Mouse (Mus musculus) urinary bladder, adult 2 months (tissue): ENCODE results near the gene Pfkfb4. TPM values are rescaled to one million over a fixed set of nuclear protein-coding genes. Genes with fewer than 3 reads are reported as not detected.

Experiments used
- DNase-seq: peaks from one replicate; pipeline ENCODE4 v3.0.0; 2022; ENCODE audit warnings: low spot score
- polyA plus RNA-seq: library from polyadenylated mRNA; depleted of rRNA; stranded (reverse); fragments of >200 nt; gene quantifications from 2 replicates; pipeline ENCODE4 v1.2.3, GENCODE M21; 2012

Gene Pfkfb4
- polyA plus RNA-seq, 1 experiment, result 19.4 TPM

GRCm38 (mm10) chr9:109031686-109032085 lies 40.1 kb downstream of the Pfkfb4 start:
- no peak for DNase-seq

GRCm38 (mm10) chr9:109032435-109032834 lies 40.9 kb downstream of the Pfkfb4 start:
- no peak for DNase-seq

- peak; percentile 76 for DNase-seq
Observed at GRCm38 (mm10) chr9:109038086-109038895, 46.7 kb downstream of the Pfkfb4 start, which contains the start of gene Shisa5. Gene Shisa5 (plus strand): TSS chr9:109038565.

DNA sequence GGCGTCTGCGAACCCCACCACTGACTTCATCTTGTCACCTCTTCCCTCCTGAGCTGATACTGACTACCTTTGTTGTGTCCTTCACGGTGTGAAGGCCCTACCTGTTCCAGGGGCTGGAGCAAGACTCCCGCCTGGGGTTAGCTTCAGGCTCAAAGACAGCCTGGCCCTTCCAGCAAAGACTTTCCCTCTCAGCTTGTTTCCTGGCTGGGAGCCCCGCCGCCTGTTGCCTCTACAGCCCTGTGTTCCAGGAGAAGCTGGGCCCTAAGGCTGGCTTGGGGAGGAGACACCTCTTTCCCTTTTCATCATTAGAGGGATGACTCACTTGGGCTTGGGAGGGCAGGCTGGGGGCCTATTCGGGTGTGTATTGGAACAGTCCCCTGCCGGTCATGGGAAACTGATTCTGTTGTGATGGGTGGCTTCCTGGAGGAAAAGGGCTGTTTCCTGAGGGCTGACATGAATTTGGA lies 47.4 kb downstream of the Pfkfb4 start:
- DNase-seq, result no peak

DNA sequence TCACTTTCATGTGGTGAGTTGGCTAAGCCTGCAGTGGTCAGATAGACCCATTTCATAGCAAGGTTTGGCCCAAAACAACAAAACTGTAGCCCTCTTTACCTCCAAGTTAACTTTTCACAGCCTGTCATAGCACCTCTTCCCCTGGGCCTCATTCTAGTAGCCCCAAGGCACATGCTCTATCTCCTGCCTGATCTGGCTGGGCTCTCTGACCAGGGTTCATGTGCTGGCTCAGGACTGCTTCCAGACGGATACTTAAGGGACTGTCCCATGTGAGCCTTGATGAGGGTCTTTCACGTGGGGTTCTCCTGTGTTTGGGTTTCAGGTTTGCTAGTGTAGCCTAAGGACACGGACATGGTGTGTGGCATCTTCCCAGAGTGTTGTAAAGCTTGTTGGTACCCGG lies 48.1 kb downstream of the Pfkfb4 start:
- DNase-seq, result no peak

GRCm38 (mm10) chr9:109040216-109040615 lies 48.6 kb downstream of the Pfkfb4 start:
- DNase-seq, result no peak

DNA sequence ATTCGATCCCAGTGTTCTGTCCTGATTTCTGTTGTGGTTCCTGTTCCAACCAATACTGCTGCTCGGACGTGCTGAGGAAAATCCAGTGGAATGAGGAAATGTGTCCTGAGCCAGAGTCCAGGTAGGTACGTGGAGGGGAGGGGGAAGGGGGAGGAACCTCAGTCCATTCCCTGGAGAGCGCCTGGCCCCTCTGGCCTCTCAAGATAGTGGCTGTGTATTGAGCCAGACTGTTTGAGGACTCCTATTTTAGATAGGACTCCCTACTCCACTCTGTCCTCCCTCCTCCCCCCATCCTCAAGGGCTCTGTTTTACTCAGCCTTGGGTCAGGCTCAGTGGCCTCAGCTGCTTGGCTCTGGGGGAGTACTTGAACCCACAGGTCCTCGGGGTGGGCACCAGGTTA lies 49.3 kb downstream of the Pfkfb4 start:
- DNase-seq, result no peak

- no peak for DNase-seq
Observed at GRCm38 (mm10) chr9:109041351-109041750, 49.8 kb downstream of the Pfkfb4 start.

DNA sequence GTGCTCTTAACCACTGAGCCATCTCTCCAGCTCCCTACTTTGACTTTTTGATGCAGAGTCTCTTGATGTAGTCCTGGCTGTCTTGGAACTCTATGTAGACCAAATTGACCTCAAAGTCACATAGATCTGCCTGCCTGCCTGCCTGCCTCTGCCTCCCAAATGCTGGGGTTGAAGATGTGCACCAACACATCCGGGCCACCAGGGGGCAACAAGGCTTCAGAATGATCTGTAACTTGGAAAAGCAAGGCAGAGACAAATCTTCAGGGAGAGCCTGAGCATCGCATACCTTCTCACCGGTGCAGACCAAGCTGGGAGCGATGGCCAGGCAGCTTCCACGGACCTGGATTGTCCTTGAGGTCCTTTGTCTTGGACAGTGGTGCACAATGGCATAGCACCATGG lies 54.7 kb downstream of the Pfkfb4 start:
- no peak for DNase-seq

GRCm38 (mm10) chr9:109049316-109049715 lies 57.7 kb downstream of the Pfkfb4 start:
- no peak for DNase-seq

DNA sequence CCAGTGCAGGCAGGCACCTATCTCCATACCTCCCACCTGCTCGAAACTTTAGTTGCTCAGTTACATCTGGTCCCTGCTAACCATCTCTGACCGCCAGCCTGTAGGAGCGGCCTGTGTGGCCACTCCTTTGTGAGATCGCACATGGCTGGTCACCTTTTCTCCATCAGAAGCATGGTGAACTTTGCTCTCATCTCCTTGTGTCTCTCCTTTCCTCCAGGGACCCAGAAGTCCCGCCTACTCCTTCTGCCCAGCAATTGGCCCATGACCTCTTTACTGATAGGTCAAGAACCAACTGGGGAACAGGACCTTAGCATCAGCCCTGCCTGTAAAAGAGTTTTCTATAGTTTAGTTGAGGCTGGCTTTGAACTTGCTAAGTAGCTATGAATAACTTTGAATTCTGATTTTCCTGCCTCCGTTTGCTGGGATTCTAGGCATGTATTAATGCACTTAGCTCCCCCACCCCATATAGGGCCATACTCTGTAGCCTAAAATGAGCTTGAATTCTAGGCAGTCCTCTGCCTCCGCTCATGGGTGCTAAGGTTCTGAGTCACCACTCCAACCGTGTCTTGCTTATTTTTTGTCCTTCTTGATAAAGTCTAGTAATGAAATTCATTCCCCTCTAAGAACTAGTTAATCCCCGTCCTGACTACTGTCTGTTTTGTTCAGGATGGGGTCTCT lies 58.6 kb downstream of the Pfkfb4 start:
- no peak for DNase-seq

DNA sequence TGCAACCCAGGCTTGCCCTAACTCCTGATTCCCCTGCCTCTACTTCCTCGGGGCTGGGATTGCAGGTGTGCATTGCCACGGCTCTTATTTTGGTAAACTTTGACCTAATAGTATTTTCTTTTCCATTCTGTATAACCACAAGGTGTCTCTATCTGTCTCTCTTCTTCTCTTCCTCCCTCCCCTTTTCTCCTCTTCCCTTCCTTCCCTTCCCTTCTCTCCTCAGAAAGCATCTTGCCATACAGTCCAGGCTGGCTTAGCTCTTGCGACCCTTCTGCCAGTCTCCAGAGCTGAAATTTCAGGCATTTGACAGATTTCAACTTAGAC lies 59.1 kb downstream of the Pfkfb4 start:
- DNase-seq, result no peak

- no peak for DNase-seq
Observed at GRCm38 (mm10) chr9:109051011-109051501, 59.5 kb downstream of the Pfkfb4 start.

DNA sequence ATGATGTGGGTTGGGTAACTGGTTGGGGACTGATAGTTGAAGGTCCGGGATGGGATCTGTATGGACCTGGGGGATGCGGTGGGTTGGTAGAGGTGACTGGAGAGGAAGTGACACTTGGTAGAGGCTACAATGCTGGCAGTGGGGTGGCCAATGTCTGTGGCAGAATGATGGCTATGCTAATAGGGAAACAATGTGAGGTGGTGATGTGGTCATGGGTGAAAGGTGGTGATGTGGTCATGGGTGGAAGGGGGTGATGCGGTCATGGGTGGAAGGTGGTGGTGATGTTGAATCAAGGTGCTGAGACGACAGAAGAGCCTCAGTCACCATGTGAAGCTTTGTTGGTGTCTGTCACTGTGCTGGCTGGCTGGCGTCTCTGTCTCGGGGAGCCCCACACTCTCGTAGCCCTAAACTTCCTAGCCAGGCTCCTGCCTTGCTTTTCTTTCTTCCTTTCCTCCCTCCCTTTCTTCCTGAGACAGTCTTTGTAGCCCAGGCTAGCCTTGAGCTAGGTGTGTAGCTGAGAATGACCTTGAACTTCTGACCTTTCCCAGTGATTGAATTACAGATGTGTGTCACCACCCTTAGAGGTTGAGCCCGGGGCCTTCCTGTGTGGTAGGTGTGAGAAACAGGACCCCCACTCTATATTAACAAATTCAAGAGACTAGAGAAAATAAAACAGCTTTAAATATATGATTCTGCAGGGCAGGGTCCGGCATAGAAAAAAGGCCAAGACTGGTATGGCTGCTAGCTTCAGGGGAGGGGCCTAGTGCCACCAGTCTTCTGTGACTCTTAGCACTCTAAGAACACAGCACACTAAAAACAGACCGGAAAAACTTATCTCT lies 60.3 kb downstream of the Pfkfb4 start:
- no peak for DNase-seq

DNA sequence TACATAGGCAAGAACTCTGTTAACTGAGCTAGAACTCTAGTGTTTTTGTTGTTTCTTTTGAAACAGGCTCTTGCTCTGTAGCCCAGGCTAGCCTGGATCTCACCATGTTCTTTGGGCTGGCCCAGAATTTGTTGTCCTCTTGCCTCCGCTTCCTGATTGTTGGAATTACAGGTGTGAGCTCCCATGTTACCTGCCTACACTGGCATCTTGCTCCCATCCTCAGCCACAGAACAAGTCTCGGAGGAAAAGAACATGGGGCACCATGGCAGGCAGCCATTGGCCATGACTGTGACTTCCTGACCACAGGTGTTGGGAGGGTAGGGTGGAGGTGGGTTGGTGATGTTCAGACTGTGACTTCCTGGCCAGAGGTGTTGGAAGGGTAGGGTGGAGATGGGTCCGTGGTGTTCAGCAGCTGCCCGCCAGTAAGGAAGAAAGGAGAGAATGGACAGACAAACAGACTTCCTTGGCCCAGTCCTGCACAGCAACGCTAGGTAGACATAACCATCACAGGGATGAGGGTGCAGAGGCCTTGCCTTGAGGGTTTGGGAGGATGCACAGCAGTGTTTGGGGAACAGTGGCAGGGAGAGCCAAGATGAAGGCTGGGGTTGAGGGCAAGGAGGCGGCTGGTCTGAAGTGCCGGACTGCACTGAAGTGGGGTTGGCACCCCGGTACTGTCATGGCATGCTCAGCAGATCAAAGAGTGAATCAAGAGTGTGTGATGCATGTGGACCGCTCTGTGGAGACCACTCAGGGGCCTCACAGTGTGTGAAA lies 61.1 kb downstream of the Pfkfb4 start:
- no peak for DNase-seq

- DNase-seq, result no peak
Observed at GRCm38 (mm10) chr9:109053366-109053765, 61.8 kb downstream of the Pfkfb4 start.

GRCm38 (mm10) chr9:109053851-109054250 lies 62.3 kb downstream of the Pfkfb4 start:
- DNase-seq, result no peak

DNA sequence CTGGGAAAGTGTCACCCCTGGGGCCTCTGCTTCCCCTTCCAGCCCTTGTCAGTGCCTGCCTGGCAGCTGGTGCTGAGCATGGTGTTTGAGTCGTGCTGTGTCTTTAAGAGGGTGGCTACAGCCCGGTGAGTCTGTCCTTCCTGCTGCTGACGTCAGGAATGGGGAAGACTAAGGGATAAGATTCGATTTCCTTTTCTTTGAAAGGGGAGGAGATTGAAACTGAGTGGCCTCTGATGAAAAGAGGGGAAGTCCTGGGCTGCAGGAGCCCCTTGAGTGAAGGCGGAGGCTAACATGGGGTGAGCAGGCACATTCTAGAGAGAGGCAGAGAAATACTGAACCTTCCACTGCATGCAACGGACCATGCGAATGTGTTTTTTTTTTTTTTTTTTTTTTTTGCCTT lies 63.1 kb downstream of the Pfkfb4 start:
- DNase-seq, result no peak

DNA sequence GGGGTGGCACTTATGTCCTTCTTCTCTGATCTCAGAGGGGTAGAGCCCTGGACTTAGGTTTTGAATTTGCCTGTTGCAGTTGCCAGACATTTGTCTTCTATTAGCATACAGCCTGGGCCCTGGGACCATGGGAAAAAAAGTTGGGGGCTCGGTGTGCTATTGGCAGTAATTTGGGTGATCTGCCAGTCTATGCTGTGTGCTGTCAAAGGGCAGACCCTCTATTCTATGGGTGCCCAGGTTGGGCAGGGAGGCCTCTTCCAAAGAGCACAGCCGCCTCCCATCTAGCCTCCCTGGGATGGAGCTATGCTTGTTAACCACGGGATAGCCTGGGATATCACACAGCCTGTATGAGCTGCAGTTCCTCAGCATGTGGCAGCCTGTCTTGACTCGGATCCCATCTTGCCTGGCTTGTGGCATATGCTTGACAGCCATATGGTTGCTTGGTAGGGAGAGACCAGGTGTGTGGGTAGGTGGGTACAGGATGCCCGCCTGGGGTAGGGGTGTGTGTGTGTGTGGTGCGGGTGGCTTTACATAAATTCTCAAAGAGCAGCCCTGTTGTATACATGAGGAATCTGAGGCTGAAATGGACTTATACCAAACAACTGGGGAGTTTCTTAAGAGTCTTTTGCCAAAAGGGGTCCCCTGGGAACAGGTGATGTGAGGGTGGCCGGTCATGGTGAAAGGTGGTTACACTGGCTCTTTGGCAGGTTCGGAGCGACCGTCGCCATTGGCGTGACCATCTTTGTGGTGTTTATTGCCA lies 63.9 kb downstream of the Pfkfb4 start:
- no peak for DNase-seq

- no peak for DNase-seq
Observed at GRCm38 (mm10) chr9:109056081-109056690, 64.6 kb downstream of the Pfkfb4 start.
